Mouse (Mus musculus) erythroblast, embryonic 14.5 days (primary cell): ENCODE measurements around the gene Gm20498.

ENCODE experiments used
- GATA1 ChIP-seq: IDR thresholded peaks from 2 replicates; pipeline ENCODE4 v1.6.1; 2012; ENCODE audit warnings: low read length, inconsistent platforms, mixed read lengths
- TAL1 ChIP-seq: IDR thresholded peaks from 3 replicates; pipeline ENCODE4 v1.6.1; 2012; ENCODE audit warnings: low read length, inconsistent platforms, mixed read lengths

DNA sequence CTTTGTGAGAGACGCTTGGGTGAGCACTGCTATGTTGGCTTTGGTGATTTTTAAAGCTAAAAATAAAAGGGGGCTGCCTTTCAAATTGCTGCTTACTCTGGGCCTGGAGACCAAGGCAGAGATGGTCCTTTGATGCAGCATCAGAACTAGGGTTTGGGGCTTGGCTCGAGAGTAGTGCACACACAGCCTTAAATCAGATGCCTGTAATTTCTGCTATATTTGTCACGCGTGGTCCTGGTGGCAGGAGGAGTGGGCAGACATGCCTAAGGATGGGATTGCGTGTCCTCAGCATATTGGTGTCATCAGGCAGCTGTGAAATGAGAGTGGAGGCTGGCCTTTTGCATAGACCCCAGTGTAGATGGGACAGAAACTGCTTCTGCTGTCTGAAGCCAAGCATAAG, 198.9 kb downstream of the Gm20498 start:
- no peak for TF ChIP-seq GATA1
- no peak for TF ChIP-seq TAL1
